Mouse (Mus musculus) cortical plate, adult 2 months (tissue): ENCODE measurements around the gene Eng. TPM values are rescaled to one million over a fixed set of nuclear protein-coding genes. Genes with fewer than 3 reads are reported as not detected.

Experiments
- H3K27ac ChIP-seq: fragments of 200-500 bp; 2 replicates; pipeline ENCODE4 v1.5.1; 2012; ENCODE audit warnings: low read length, control low read depth, inconsistent platforms; ENCODE audit not compliant: insufficient read depth
- H3K4me1 ChIP-seq: fragments of 200-500 bp; 2 replicates; pipeline ENCODE4 v1.6.1; 2011; ENCODE audit warnings: low read length; ENCODE audit not compliant: control insufficient read depth, insufficient read depth
- H3K4me3 ChIP-seq: fragments of 200-500 bp; 2 replicates; pipeline ENCODE4 v1.5.1; 2011; ENCODE audit warnings: mild to moderate bottlenecking, low read length, control low read depth; ENCODE audit not compliant: insufficient read depth
- CTCF ChIP-seq: fragments of 200-500 bp; IDR thresholded peaks from 2 replicates; pipeline ENCODE4 v1.5.1; 2011; ENCODE audit warnings: mild to moderate bottlenecking, control low read depth, low read length; ENCODE audit not compliant: insufficient read depth; ENCODE audit errors: extremely low read depth
- POLR2A ChIP-seq: fragments of 200-500 bp; IDR thresholded peaks from 2 replicates; pipeline ENCODE4 v1.6.1; 2011; ENCODE audit warnings: mild to moderate bottlenecking, low read length, control low read depth; ENCODE audit not compliant: insufficient read depth; ENCODE audit errors: extremely low read depth
- polyA plus RNA-seq: library from polyadenylated mRNA; depleted of rRNA; stranded (reverse); fragments of >200 nt; gene quantifications from 2 replicates; pipeline ENCODE4 v1.2.3, GENCODE M21; 2012

Gene Eng
- polyA plus RNA-seq, 1 experiment: 35.1 TPM

GRCm38 (mm10) chr2:32671907-32672595, 25.7 kb downstream of the Eng start:
- no peak overlapping the region for H3K4me3 ChIP-seq
- no peaks in the 10 kb centered on the region for H3K4me1 ChIP-seq
- no peak overlapping the region for H3K27ac ChIP-seq
- no peak for TF ChIP-seq CTCF
- no peak for TF ChIP-seq POLR2A

- no peaks in the 10 kb centered on the region for H3K4me1 ChIP-seq
- H3K4me3 ChIP-seq: no peak overlapping the region
- no peak for TF ChIP-seq CTCF
- TF ChIP-seq POLR2A: no peak
- no peak overlapping the region for H3K27ac ChIP-seq
Observed at GRCm38 (mm10) chr2:32673176-32673917, 27.0 kb downstream of the Eng start.

GRCm38 (mm10) chr2:32676821-32677220, 30.4 kb downstream of the Eng start:
- no peak for TF ChIP-seq POLR2A
- TF ChIP-seq CTCF: no peak
- Histone ChIP-seq H3K4me1 (peaks cover 2% of the 10 kb centered on the region), H3K4me3 (no peak overlapping the region), H3K27ac (no peak overlapping the region)

GRCm38 (mm10) chr2:32677683-32678082, 31.3 kb downstream of the Eng start:
- Histone ChIP-seq H3K4me1 (peaks cover 2% of the 10 kb centered on the region), H3K4me3 (no peak overlapping the region), H3K27ac (no peak overlapping the region)
- TF ChIP-seq CTCF (no peak), POLR2A (no peak)

GRCm38 (mm10) chr2:32680051-32680451, 33.7 kb downstream of the Eng start:
- Histone ChIP-seq H3K27ac (no peak overlapping the region), H3K4me3 (no peak overlapping the region), H3K4me1 (peaks cover 2% of the 10 kb centered on the region)
- TF ChIP-seq CTCF (no peak), POLR2A (no peak)

GRCm38 (mm10) chr2:32680961-32681650, 34.7 kb downstream of the Eng start:
- peaks cover 2% of the 10 kb centered on the region for H3K4me1 ChIP-seq
- no peak for TF ChIP-seq CTCF
- TF ChIP-seq POLR2A: no peak
- H3K27ac ChIP-seq: no peak overlapping the region
- H3K4me3 ChIP-seq: no peak overlapping the region

GRCm38 (mm10) chr2:32681754-32682153, 35.4 kb downstream of the Eng start:
- Histone ChIP-seq H3K4me1 (peaks cover 2% of the 10 kb centered on the region), H3K27ac (no peak overlapping the region), H3K4me3 (no peak overlapping the region)
- no peak for TF ChIP-seq CTCF
- no peak for TF ChIP-seq POLR2A

GRCm38 (mm10) chr2:32682721-32683417, 36.5 kb downstream of the Eng start:
- H3K4me3 ChIP-seq: no peak overlapping the region
- peaks cover 2% of the 10 kb centered on the region for H3K4me1 ChIP-seq
- TF ChIP-seq POLR2A (no peak), CTCF (no peak)
- H3K27ac ChIP-seq: no peak overlapping the region

- peaks cover 2% of the 10 kb centered on the region for H3K4me1 ChIP-seq
- TF ChIP-seq CTCF (no peak), POLR2A (no peak)
- H3K27ac ChIP-seq: no peak overlapping the region
- no peak overlapping the region for H3K4me3 ChIP-seq
Observed at GRCm38 (mm10) chr2:32683701-32684100, 37.3 kb downstream of the Eng start.
